Mouse (Mus musculus) megakaryocyte, embryonic 14.5 days (primary cell): ENCODE data around the gene Adamtsl4. TPM values are rescaled to one million over a fixed set of nuclear protein-coding genes. Genes with fewer than 3 reads are reported as not detected.
"Not testable (repeated sequence)": the region's sequence is repeated elsewhere in the genome, so short reads cannot be mapped to it uniquely, and the experiment has no call there.

ENCODE experiments used
- H3K27me3 ChIP-seq: replicated peaks from 2 replicates; pipeline ENCODE3; 2012; ENCODE audit warnings: inconsistent platforms
- H3K36me3 ChIP-seq: replicated peaks from 2 replicates; pipeline ENCODE3; 2012; ENCODE audit warnings: low read length, inconsistent platforms, mixed read lengths
- H3K4me1 ChIP-seq: 2 replicates; pipeline ENCODE4 v1.6.1; 2012; ENCODE audit warnings: inconsistent platforms
- H3K4me3 ChIP-seq: replicated peaks from 2 replicates; pipeline ENCODE3; 2012; ENCODE audit warnings: moderate library complexity, mild to moderate bottlenecking, inconsistent platforms
- H3K9me3 ChIP-seq: 2 replicates; pipeline ENCODE4 v1.6.1; 2012; ENCODE audit warnings: inconsistent platforms
- FLI1 ChIP-seq: IDR thresholded peaks from 2 replicates; pipeline ENCODE4 v1.6.1; 2012; ENCODE audit warnings: low read length, inconsistent platforms, mixed read lengths
- GATA1 ChIP-seq: IDR thresholded peaks from 3 replicates; pipeline ENCODE4 v1.6.1; 2012; ENCODE audit warnings: mixed read lengths, low read length, inconsistent platforms, borderline replicate concordance
- polyA plus RNA-seq: library from polyadenylated mRNA; stranded (reverse); fragments of >175 nt; gene quantifications from 2 replicates; pipeline ENCODE4 v1.2.3, GENCODE M21; 2012; ENCODE audit warnings: low replicate concordance; ENCODE audit not compliant: insufficient read depth

Gene Adamtsl4
- polyA plus RNA-seq, 1 experiment: 0.83 TPM

GRCm38 (mm10) chr3:95701877-95702540, 14.3 kb upstream of the Adamtsl4 start:
- peaks cover 40% of the 10 kb centered on the region for H3K4me1 ChIP-seq
- H3K9me3 ChIP-seq: peaks cover 10% of the 10 kb centered on the region
- peaks cover 7% of the 10 kb centered on the region for H3K36me3 ChIP-seq
- TF ChIP-seq FLI1: no peak
- TF ChIP-seq GATA1: no peak
- H3K27me3 ChIP-seq: peaks cover 5% of the 10 kb centered on the region
- H3K4me3 ChIP-seq: no peak overlapping the region

- Histone ChIP-seq H3K4me3 (no peak overlapping the region), H3K27me3 (peaks cover 5% of the 10 kb centered on the region), H3K9me3 (peaks cover 10% of the 10 kb centered on the region), H3K4me1 (peaks cover 42% of the 10 kb centered on the region), H3K36me3 (peaks cover 7% of the 10 kb centered on the region)
- TF ChIP-seq FLI1 (no peak), GATA1 (no peak)
Observed at GRCm38 (mm10) chr3:95701085-95701484, 13.4 kb upstream of the Adamtsl4 start.

GRCm38 (mm10) chr3:95700233-95700681, 12.5 kb upstream of the Adamtsl4 start:
- peaks cover 10% of the 10 kb centered on the region for H3K9me3 ChIP-seq
- peaks cover 7% of the 10 kb centered on the region for H3K36me3 ChIP-seq
- H3K4me3 ChIP-seq: no peak overlapping the region
- TF ChIP-seq FLI1 (no peak), GATA1 (no peak)
- peaks cover 5% of the 10 kb centered on the region for H3K27me3 ChIP-seq
- H3K4me1 ChIP-seq: peaks cover 49% of the 10 kb centered on the region

- peaks cover 66% of the 10 kb centered on the region for H3K4me1 ChIP-seq
- no peak for TF ChIP-seq FLI1
- no peak for TF ChIP-seq GATA1
- H3K27me3 ChIP-seq: peaks cover 5% of the 10 kb centered on the region
- H3K9me3 ChIP-seq: no peaks in the 10 kb centered on the region
- peaks cover 3% of the 10 kb centered on the region for H3K36me3 ChIP-seq
- H3K4me3 ChIP-seq: no peak overlapping the region
Observed at GRCm38 (mm10) chr3:95698286-95698685, 10.6 kb upstream of the Adamtsl4 start.

GRCm38 (mm10) chr3:95696360-95696759, 8.6 kb upstream of the Adamtsl4 start:
- H3K9me3 ChIP-seq: no peaks in the 10 kb centered on the region
- peaks cover 5% of the 10 kb centered on the region for H3K36me3 ChIP-seq
- H3K27me3 ChIP-seq: peaks cover 5% of the 10 kb centered on the region
- H3K4me1 ChIP-seq: peaks cover 74% of the 10 kb centered on the region
- no peak overlapping the region for H3K4me3 ChIP-seq
- TF ChIP-seq GATA1 (no peak), FLI1 (no peak)

GRCm38 (mm10) chr3:95695796-95696195, 8.1 kb upstream of the Adamtsl4 start:
- Histone ChIP-seq H3K36me3 (peaks cover 5% of the 10 kb centered on the region), H3K9me3 (no peaks in the 10 kb centered on the region), H3K27me3 (peaks cover 5% of the 10 kb centered on the region), H3K4me3 (no peak overlapping the region), H3K4me1 (peaks cover 68% of the 10 kb centered on the region)
- TF ChIP-seq FLI1 (no peak), GATA1 (no peak)

GRCm38 (mm10) chr3:95694808-95695703, 7.3 kb upstream of the Adamtsl4 start:
- Histone ChIP-seq H3K4me1 (peaks cover 67% of the 10 kb centered on the region), H3K4me3 (no peak overlapping the region)
- TF ChIP-seq GATA1 (no peak), FLI1 (no peak)

GRCm38 (mm10) chr3:95693821-95694807, 6.4 kb upstream of the Adamtsl4 start:
- H3K9me3 ChIP-seq: no peaks in the 10 kb centered on the region
- peaks cover 5% of the 10 kb centered on the region for H3K36me3 ChIP-seq
- no peaks in the 10 kb centered on the region for H3K27me3 ChIP-seq
- H3K4me3 ChIP-seq: no peak overlapping the region
- peaks cover 68% of the 10 kb centered on the region for H3K4me1 ChIP-seq
- no peak for TF ChIP-seq FLI1
- no peak for TF ChIP-seq GATA1

More at GRCm38 (mm10) chr3:95694808-95695703, 7.3 kb upstream of the Adamtsl4 start:
- Histone ChIP-seq H3K27me3 (peaks cover 1% of the 10 kb centered on the region), H3K36me3 (peaks cover 5% of the 10 kb centered on the region), H3K9me3 (no peaks in the 10 kb centered on the region)

GRCm38 (mm10) chr3:95692677-95693076, 5.0 kb upstream of the Adamtsl4 start:
- H3K36me3 ChIP-seq: peaks cover 9% of the 10 kb centered on the region
- no peaks in the 10 kb centered on the region for H3K27me3 ChIP-seq
- H3K4me3 ChIP-seq: no peak overlapping the region
- TF ChIP-seq FLI1 (no peak), GATA1 (no peak)
- H3K4me1 ChIP-seq: peaks cover 76% of the 10 kb centered on the region
- H3K9me3 ChIP-seq: no peaks in the 10 kb centered on the region

- not testable (repeated sequence) for H3K4me3 ChIP-seq
- peaks cover 77% of the 10 kb centered on the region for H3K4me1 ChIP-seq
Observed at GRCm38 (mm10) chr3:95690552-95690951, 2.8 kb upstream of the Adamtsl4 start.

More at GRCm38 (mm10) chr3:95690552-95690951, 2.8 kb upstream of the Adamtsl4 start:
- H3K9me3 ChIP-seq, H3K27me3 ChIP-seq, H3K36me3 ChIP-seq: not testable (repeated sequence)
